Mouse (Mus musculus): ENCODE results near the gene Krt83. TPM values are rescaled to one million over a fixed set of nuclear protein-coding genes. Genes with fewer than 3 reads are reported as not detected.

Gene Krt83
- not detected for polyA plus RNA-seq (2017; shearing (Covaris generic))

GRCm38 (mm10) chr15:101491431-101491830 lies at the start of gene Krt83:
Gene Krt83, minus strand, starts transcription at chr15:101491512.

GRCm38 (mm10) chr15:101532720-101533119 lies 41.4 kb upstream of the Krt83 start, which contains the start of gene Krt84:
Gene Krt84, minus strand, starts transcription at chr15:101532820.

GRCm38 (mm10) chr15:101517161-101517560 lies 25.8 kb upstream of the Krt83 start, which contains the start of gene Gm49425:
Gene Gm49425, minus strand, starts transcription at chr15:101517261.

GRCm38 (mm10) chr15:101472952-101473528 lies 18.3 kb downstream of the Krt83 start, which contains the start of gene Krt86:
Gene Krt86, plus strand, starts transcription at chr15:101473478.

GRCm38 (mm10) chr15:101463651-101464050 lies 27.7 kb downstream of the Krt83 start, which contains the start of gene Krt81:
Gene Krt81, minus strand, starts transcription at chr15:101463751.

GRCm38 (mm10) chr15:101447444-101447843 lies 43.9 kb downstream of the Krt83 start, which contains the start of gene Krt88:
Gene Krt88, plus strand, starts transcription at chr15:101447744.

GRCm38 (mm10) chr15:101438555-101438954 lies 52.8 kb downstream of the Krt83 start, which contains the start of gene Krt87:
Gene Krt87, minus strand, starts transcription at chr15:101438804.

Other genes with a start within 250 kb of the Krt83 start
- gene Nr4a1, start 237.2 kb downstream of the Krt83 start, polyA plus RNA-seq (2017; shearing (Covaris generic)): 458 TPM
- 99.9 TPM for gene Atg101, start 207.2 kb downstream of the Krt83 start, polyA plus RNA-seq (2017; shearing (Covaris generic))
- not detected for gene 6030408B16Rik, start 198.3 kb downstream of the Krt83 start, polyA plus RNA-seq (2017; shearing (Covaris generic))
- not detected for gene Krt80, start 121.3 kb downstream of the Krt83 start, polyA plus RNA-seq (2017; shearing (Covaris generic))
- gene Krt7, start 80.5 kb downstream of the Krt83 start, polyA plus RNA-seq (2017; shearing (Covaris generic)): not detected
- not detected for gene Krt87, start 52.7 kb downstream of the Krt83 start, polyA plus RNA-seq (2017; shearing (Covaris generic))
- not detected for gene Krt88, start 43.8 kb downstream of the Krt83 start, polyA plus RNA-seq (2017; shearing (Covaris generic))
- gene Krt81, start 27.8 kb downstream of the Krt83 start, polyA plus RNA-seq (2017; shearing (Covaris generic)): not detected
- not detected for gene Krt86, start 18.0 kb downstream of the Krt83 start, polyA plus RNA-seq (2017; shearing (Covaris generic))
- not detected for gene Gm49425, start 25.7 kb upstream of the Krt83 start, polyA plus RNA-seq (2017; shearing (Covaris generic))
- not detected for gene Krt84, start 41.3 kb upstream of the Krt83 start, polyA plus RNA-seq (2017; shearing (Covaris generic))
- not detected for gene Krt82, start 59.2 kb upstream of the Krt83 start, polyA plus RNA-seq (2017; shearing (Covaris generic))
- gene Krt90, start 71.4 kb upstream of the Krt83 start, polyA plus RNA-seq (2017; shearing (Covaris generic)): not detected
- 0.10 TPM for gene Krt75, start 82.4 kb upstream of the Krt83 start, polyA plus RNA-seq (2017; shearing (Covaris generic))
- not detected for gene Gm5414, start 136.7 kb upstream of the Krt83 start, polyA plus RNA-seq (2017; shearing (Covaris generic))
- gene Gm5478, start 155.9 kb upstream of the Krt83 start, polyA plus RNA-seq (2017; shearing (Covaris generic)): not detected
- gene Krt6b, start 188.8 kb upstream of the Krt83 start, polyA plus RNA-seq (2017; shearing (Covaris generic)): not detected
- not detected for gene Krt6a, start 202.8 kb upstream of the Krt83 start, polyA plus RNA-seq (2017; shearing (Covaris generic))
- not detected for gene Krt5, start 221.4 kb upstream of the Krt83 start, polyA plus RNA-seq (2017; shearing (Covaris generic))